Mouse (Mus musculus) stomach, embryonic 14.5 days (tissue): ENCODE measurements around the gene Ccne1. TPM values are rescaled to one million over a fixed set of nuclear protein-coding genes. Genes with fewer than 3 reads are reported as not detected.

Experiments
- ATAC-seq: fragments of 200-750 bp; cut with Nextera tagmentation; 2 replicates; pipeline ENCODE4 v1.8.0; 2017; ENCODE audit warnings: low read depth, moderate TSS enrichment; ENCODE audit not compliant: insufficient number of reproducible peaks, insufficient read depth, low FRiP score
- H3K27ac ChIP-seq: fragments of 300-500 bp; sonication (generic); 2 replicates; pipeline ENCODE4 v1.5.1; 2014; ENCODE audit warnings: mild to moderate bottlenecking, low read length, moderate library complexity, mixed read lengths
- H3K27me3 ChIP-seq: fragments of 300-500 bp; sonication (generic); 2 replicates; pipeline ENCODE4 v1.6.1; 2014; ENCODE audit warnings: low read length, control low read depth, mixed read lengths; ENCODE audit not compliant: control insufficient read depth, insufficient read depth
- H3K36me3 ChIP-seq: fragments of 300-500 bp; sonication (generic); 2 replicates; pipeline ENCODE4 v1.6.1; 2014; ENCODE audit warnings: mild to moderate bottlenecking, control low read depth, low read length, moderate library complexity, mixed read lengths; ENCODE audit not compliant: control insufficient read depth, insufficient read depth
- H3K4me1 ChIP-seq: fragments of 300-500 bp; sonication (generic); 2 replicates; pipeline ENCODE4 v1.6.1; 2014; ENCODE audit warnings: low read length, control low read depth, mixed read lengths; ENCODE audit not compliant: control insufficient read depth, insufficient read depth
- H3K4me2 ChIP-seq: fragments of 300-500 bp; sonication (generic); replicated peaks from 2 replicates; pipeline ENCODE4 v1.6.1; 2014; ENCODE audit warnings: low read depth, low read length, control low read depth
- H3K4me3 ChIP-seq: fragments of 300-500 bp; sonication (generic); 2 replicates; pipeline ENCODE4 v1.5.1; 2014; ENCODE audit warnings: low read depth, low read length, control low read depth
- H3K9ac ChIP-seq: fragments of 300-500 bp; sonication (generic); replicated peaks from 2 replicates; pipeline ENCODE4 v1.6.1; 2014; ENCODE audit warnings: low read depth, mild to moderate bottlenecking, control low read depth, low read length, moderate library complexity, mixed read lengths
- H3K9me3 ChIP-seq: fragments of 300-500 bp; sonication (generic); 2 replicates; pipeline ENCODE4 v1.6.1; 2016; ENCODE audit warnings: low read depth, low read length, control low read depth; ENCODE audit not compliant: control insufficient read depth
- WGBS: fragments of 180-500 bp; shearing (Covaris S2); extraction: QIAGEN DNeasy Blood & Tissue Kit; methylation state at CpG from one replicate; pipeline ENCODE4 v1.1.7; 2014; 5-methylcytosine and 5-hydroxymethylcytosine counted together
- polyA plus RNA-seq: library from polyadenylated mRNA; unstranded; fragments of >200 nt; fragmentation: Nextera tagmentation; extraction: Ambion mirVana; gene quantifications from 2 replicates; pipeline ENCODE4 v1.2.1, GENCODE M21; 2014

Ccne1 gene
- polyA plus RNA-seq, 1 experiment from 2014 or later, result 74.8 TPM

- Histone ChIP-seq H3K4me3 (no peak overlapping the region), H3K27ac (no peak overlapping the region), H3K36me3 (no peaks in the 10 kb centered on the region), H3K4me1 (peaks cover 14% of the 10 kb centered on the region; the same call in 1 of the 2 replicates), H3K9me3 (no peaks in the 10 kb centered on the region), H3K27me3 (no peaks in the 10 kb centered on the region), H3K4me2 (no peak overlapping the region), H3K9ac (no peak overlapping the region)
- WGBS, result 65% methylated on average over 2 of the region's 2 CpGs
- no peak for ATAC-seq
Observed at GRCm38 (mm10) chr7:38088456-38088855, 18.9 kb downstream of the Ccne1 start.

- no peak overlapping the region for H3K27ac ChIP-seq
- no peak overlapping the region for H3K4me2 ChIP-seq
- H3K4me3 ChIP-seq, result no peak overlapping the region
- no peaks in the 10 kb centered on the region for H3K9me3 ChIP-seq
- no peak overlapping the region for H3K9ac ChIP-seq
- ATAC-seq, result no peak
- WGBS, result 85% methylated on average over 8 of the region's 8 CpGs
- no peaks in the 10 kb centered on the region for H3K36me3 ChIP-seq
- H3K4me1 ChIP-seq, result peaks cover 14% of the 10 kb centered on the region; the same call in 1 of the 2 replicates
- H3K27me3 ChIP-seq, result no peaks in the 10 kb centered on the region
Observed at GRCm38 (mm10) chr7:38087856-38088255, 19.5 kb downstream of the Ccne1 start.

DNA sequence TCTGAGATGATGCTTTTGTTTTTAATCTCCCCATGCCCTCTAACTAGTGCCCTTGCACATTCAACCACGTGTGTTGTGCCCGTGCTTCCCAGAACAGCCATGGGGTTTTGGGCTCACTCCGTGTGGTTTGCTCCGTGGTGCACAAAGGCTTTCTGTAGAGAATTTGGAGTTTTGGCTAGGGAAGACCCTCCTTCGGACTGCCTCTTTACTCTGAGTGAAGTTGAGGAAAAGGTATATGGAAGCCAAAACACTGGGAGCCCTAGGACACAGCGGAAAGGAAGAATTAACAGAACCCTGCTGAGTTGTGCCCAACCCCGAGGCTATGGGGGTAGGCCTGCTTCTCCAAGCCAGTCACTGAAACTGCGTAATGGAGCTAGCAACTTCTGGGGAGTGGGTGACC, 20.9 kb downstream of the Ccne1 start:
- 50% methylated on average over 8 of the region's 8 CpGs for WGBS
- Histone ChIP-seq H3K4me3 (no peak overlapping the region), H3K4me2 (peak overlapping the region; percentile 86; the same call in 1 of the 2 replicates), H3K9me3 (no peaks in the 10 kb centered on the region), H3K9ac (0 out of 2 replicates have a peak overlapping the region, but pooled peaks have one; percentile 0), H3K27me3 (no peaks in the 10 kb centered on the region), H3K36me3 (no peaks in the 10 kb centered on the region), H3K27ac (peak overlapping the region; percentile 1; the same call in 1 of the 2 replicates), H3K4me1 (peaks cover 14% of the 10 kb centered on the region; the same call in 1 of the 2 replicates)
- ATAC-seq, result no peak

DNA sequence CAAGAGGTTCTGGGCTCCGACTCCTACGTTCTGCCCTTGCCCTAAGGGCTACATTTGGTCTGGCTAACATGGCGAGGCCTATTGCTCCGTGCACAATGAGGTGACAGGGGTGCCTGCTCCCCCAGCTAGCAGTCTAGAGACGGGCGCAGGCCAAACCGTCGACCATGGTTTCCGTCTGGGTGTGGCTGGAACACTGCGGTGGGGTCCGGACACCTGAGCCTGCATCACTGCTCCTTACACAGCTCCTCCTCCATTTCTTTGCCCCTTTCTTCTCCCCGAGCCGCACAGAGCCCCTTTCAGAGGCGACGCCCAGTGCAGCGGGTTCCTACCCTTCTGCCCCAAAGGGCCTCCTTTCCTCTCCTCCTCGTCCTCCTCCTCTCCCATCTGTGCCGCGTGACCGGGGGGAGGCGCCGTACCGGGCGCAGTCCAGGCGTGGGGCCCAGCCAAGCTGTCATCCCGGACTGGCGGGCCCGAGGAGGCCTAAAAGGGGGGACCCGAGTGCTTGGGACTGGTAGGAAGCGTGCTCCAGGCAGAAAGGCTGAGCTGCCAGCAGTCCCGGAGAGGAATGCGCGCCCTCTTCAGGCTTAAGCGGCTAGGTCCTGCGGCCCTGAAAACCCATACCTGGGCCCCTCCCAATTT, 21.6 kb downstream of the Ccne1 start:
- WGBS, result 2% methylated on average over 35 of the region's 35 CpGs
- H3K27ac ChIP-seq, result peak overlapping the region; percentile 40; the same call in 1 of the 2 replicates

GRCm38 (mm10) chr7:38084778-38085572, 22.4 kb downstream of the Ccne1 start:
- H3K9ac ChIP-seq, result no peak overlapping the region
- no peaks in the 10 kb centered on the region for H3K36me3 ChIP-seq
- no peaks in the 10 kb centered on the region for H3K27me3 ChIP-seq
- H3K4me2 ChIP-seq, result peak overlapping the region; percentile 86
- H3K9me3 ChIP-seq, result no peaks in the 10 kb centered on the region
- H3K4me3 ChIP-seq, result peak overlapping the region; percentile 41
- peak; percentile 97 for ATAC-seq
- under 1% methylated on average over 64 of the region's 65 CpGs for WGBS
- H3K27ac ChIP-seq, result peak overlapping the region; percentile 40; the same call in 1 of the 2 replicates
- H3K4me1 ChIP-seq, result peaks cover 14% of the 10 kb centered on the region; the same call in 1 of the 2 replicates

More for the DNA sequence above, 21.6 kb downstream of the Ccne1 start:
- H3K36me3 ChIP-seq, result no peaks in the 10 kb centered on the region
- H3K9me3 ChIP-seq, result no peaks in the 10 kb centered on the region
- peak overlapping the region; percentile 41 for H3K4me3 ChIP-seq
- H3K4me1 ChIP-seq, result peaks cover 14% of the 10 kb centered on the region; the same call in 1 of the 2 replicates
- peak; percentile 53 for ATAC-seq
- 0 out of 2 replicates have a peak overlapping the region, but pooled peaks have one; percentile 10 for H3K9ac ChIP-seq
- H3K4me2 ChIP-seq, result peak overlapping the region; percentile 86
- H3K27me3 ChIP-seq, result no peaks in the 10 kb centered on the region

DNA sequence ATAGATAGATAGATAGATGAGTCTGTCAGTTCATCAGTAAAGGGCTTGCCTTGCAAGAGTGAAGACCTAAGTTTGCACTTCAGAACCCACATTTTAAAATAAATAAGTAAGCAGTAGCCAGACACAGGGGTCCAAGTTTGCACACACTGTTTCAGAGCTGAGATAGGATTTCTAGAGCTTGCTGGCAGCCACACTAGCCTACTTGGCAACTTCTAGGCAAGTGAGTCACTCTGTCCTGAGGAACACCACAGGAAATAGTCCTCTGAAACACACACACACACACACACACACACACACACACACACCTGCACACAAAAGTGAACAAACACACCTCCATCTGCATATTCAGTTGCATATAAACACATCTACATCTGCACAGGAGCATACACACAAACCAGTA, 24.4 kb downstream of the Ccne1 start:
- Histone ChIP-seq H3K36me3 (no peaks in the 10 kb centered on the region), H3K27ac (no peak overlapping the region), H3K4me3 (no peak overlapping the region), H3K9me3 (no peaks in the 10 kb centered on the region), H3K27me3 (no peaks in the 10 kb centered on the region), H3K9ac (no peak overlapping the region), H3K4me2 (no peak overlapping the region), H3K4me1 (peaks cover 14% of the 10 kb centered on the region; the same call in 1 of the 2 replicates)
- no peak for ATAC-seq

- H3K4me3 ChIP-seq, result no peak overlapping the region
- no peaks in the 10 kb centered on the region for H3K9me3 ChIP-seq
- no peaks in the 10 kb centered on the region for H3K4me1 ChIP-seq
- H3K4me2 ChIP-seq, result no peak overlapping the region
- no peak for ATAC-seq
- no peak overlapping the region for H3K9ac ChIP-seq
- H3K27me3 ChIP-seq, result no peaks in the 10 kb centered on the region
- no peaks in the 10 kb centered on the region for H3K36me3 ChIP-seq
- H3K27ac ChIP-seq, result no peak overlapping the region
- WGBS, result 63% methylated on average over 7 of the region's 7 CpGs
Observed at GRCm38 (mm10) chr7:38077189-38077588, 30.1 kb downstream of the Ccne1 start.

DNA sequence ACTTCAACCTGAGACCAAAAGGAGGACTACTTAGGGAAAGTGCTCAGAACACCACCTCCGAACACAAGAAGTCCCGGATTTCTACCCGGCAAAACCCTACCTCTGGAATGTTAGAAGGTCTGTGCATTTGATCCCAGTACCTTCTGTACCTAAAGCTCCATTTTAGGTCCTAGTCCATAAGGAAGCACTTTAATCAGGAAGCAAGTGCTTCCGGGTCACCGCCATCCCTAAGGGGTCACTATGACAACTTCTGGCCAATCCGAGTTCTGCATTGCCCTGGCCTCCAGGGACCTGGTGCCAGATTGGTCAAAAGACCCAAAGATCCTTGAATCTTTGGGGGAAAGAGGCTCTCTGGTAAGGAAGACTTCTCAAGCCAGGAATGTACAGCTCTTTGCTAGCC, 31.8 kb downstream of the Ccne1 start:
- whole genome bisulfite sequencing, result 63% methylated on average over 6 of the region's 6 CpGs

More for the DNA sequence above, 31.8 kb downstream of the Ccne1 start:
- Histone ChIP-seq H3K9me3 (no peaks in the 10 kb centered on the region), H3K4me1 (no peaks in the 10 kb centered on the region), H3K4me2 (no peak overlapping the region), H3K27me3 (no peaks in the 10 kb centered on the region), H3K27ac (no peak overlapping the region), H3K9ac (no peak overlapping the region), H3K4me3 (no peak overlapping the region), H3K36me3 (no peaks in the 10 kb centered on the region)
- ATAC-seq, result no peak
